Mouse (Mus musculus) brain, adult 2 months (tissue): Measurements from ENCODE around the gene Tab1.

Experiments
- DNase-seq: peaks from one replicate; pipeline ENCODE4 v3.0.0; 2011; ENCODE audit warnings: low read depth, low spot score

Gene Tab1

GRCm38 (mm10) chr15:80162401-80162964, 29.6 kb downstream of the Tab1 start:
- DNase-seq, result no peak

GRCm38 (mm10) chr15:80163274-80163673, 30.3 kb downstream of the Tab1 start:
- peak; percentile 99 for DNase-seq

GRCm38 (mm10) chr15:80163716-80164115, 30.8 kb downstream of the Tab1 start:
- DNase-seq, result peak; percentile 88

GRCm38 (mm10) chr15:80165396-80165795, 32.5 kb downstream of the Tab1 start:
- peak; percentile 95 for DNase-seq

- no peak for DNase-seq
Measured at GRCm38 (mm10) chr15:80169484-80169883, 36.6 kb downstream of the Tab1 start.

GRCm38 (mm10) chr15:80170357-80170756, 37.4 kb downstream of the Tab1 start:
- peak; percentile 52 for DNase-seq

- no peak for DNase-seq
Measured at GRCm38 (mm10) chr15:80171286-80171685, 38.4 kb downstream of the Tab1 start.

- no peak for DNase-seq
Measured at GRCm38 (mm10) chr15:80171791-80172190, 38.9 kb downstream of the Tab1 start.

GRCm38 (mm10) chr15:80173001-80173771, 40.3 kb downstream of the Tab1 start, which contains the start of gene Mgat3:
TSS of gene Mgat3 (plus strand) at chr15:80173721.
- peak; percentile 87 for DNase-seq

- DNase-seq, result peak; percentile 74
Measured at GRCm38 (mm10) chr15:80173781-80174597, 41.1 kb downstream of the Tab1 start.

- DNase-seq, result peak; percentile 62
Measured at GRCm38 (mm10) chr15:80174598-80174875, 41.6 kb downstream of the Tab1 start.

- peak; percentile 73 for DNase-seq
Measured at GRCm38 (mm10) chr15:80175316-80175715, 42.4 kb downstream of the Tab1 start.

GRCm38 (mm10) chr15:80175756-80176155, 42.8 kb downstream of the Tab1 start:
- peak; percentile 54 for DNase-seq

- DNase-seq, result no peak
Measured at GRCm38 (mm10) chr15:80181561-80181960, 48.6 kb downstream of the Tab1 start.

- no peak for DNase-seq
Measured at GRCm38 (mm10) chr15:80182072-80182700, 49.3 kb downstream of the Tab1 start.

GRCm38 (mm10) chr15:80188927-80189326, 56.0 kb downstream of the Tab1 start:
- DNase-seq, result no peak

GRCm38 (mm10) chr15:80190075-80190474, 57.1 kb downstream of the Tab1 start:
- peak; percentile 70 for DNase-seq

- no peak for DNase-seq
Measured at GRCm38 (mm10) chr15:80191585-80192245, 58.8 kb downstream of the Tab1 start.

- DNase-seq, result no peak
Measured at GRCm38 (mm10) chr15:80192246-80192585, 59.3 kb downstream of the Tab1 start.

GRCm38 (mm10) chr15:80192847-80193246, 59.9 kb downstream of the Tab1 start:
- DNase-seq, result no peak

GRCm38 (mm10) chr15:80199556-80199955, 66.6 kb downstream of the Tab1 start:
- DNase-seq, result no peak
